Mouse (Mus musculus) kidney, adult 2 months (tissue): Measurements from ENCODE around the gene Bphl. TPM values are rescaled to one million over a fixed set of nuclear protein-coding genes. Genes with fewer than 3 reads are reported as not detected.

Experiments
- DNase-seq: peaks from one replicate; pipeline ENCODE4 v3.0.0; 2021
- H3K27ac ChIP-seq: fragments of 200-500 bp; 2 replicates; pipeline ENCODE4 v1.5.1; 2012; ENCODE audit warnings: low read depth, low read length, control low read depth, inconsistent platforms; ENCODE audit not compliant: insufficient read depth
- H3K27me3 ChIP-seq: fragments of 200-500 bp; replicated peaks from 2 replicates; pipeline ENCODE4 v1.6.1; 2012; ENCODE audit warnings: mild to moderate bottlenecking, moderate library complexity, low read length, inconsistent platforms; ENCODE audit not compliant: control insufficient read depth, insufficient read depth
- H3K36me3 ChIP-seq: fragments of 200-500 bp; 2 replicates; pipeline ENCODE4 v1.6.1; 2012; ENCODE audit warnings: mild to moderate bottlenecking, moderate library complexity, low read length, inconsistent platforms; ENCODE audit not compliant: control insufficient read depth, insufficient read depth
- H3K4me1 ChIP-seq: fragments of 200-500 bp; 2 replicates; pipeline ENCODE4 v1.6.1; 2011; ENCODE audit warnings: low read length; ENCODE audit not compliant: control insufficient read depth, insufficient read depth
- H3K4me3 ChIP-seq: fragments of 200-500 bp; 2 replicates; pipeline ENCODE4 v1.5.1; 2011; ENCODE audit warnings: mild to moderate bottlenecking, low read depth, low read length, control low read depth; ENCODE audit not compliant: insufficient read depth
- CTCF ChIP-seq: fragments of 200-500 bp; conservative IDR thresholded peaks from 2 replicates; pipeline ENCODE4 v1.5.1; 2011; ENCODE audit warnings: low read depth, mild to moderate bottlenecking, control low read depth, low read length, moderate library complexity, mixed read lengths; ENCODE audit not compliant: insufficient read depth, insufficient read length
- POLR2A ChIP-seq: fragments of 200-500 bp; IDR thresholded peaks from one replicate; pipeline ENCODE4 v1.6.1; 2011; ENCODE audit warnings: low read depth, low read length, control low read depth
- WGBS: fragments of 180-500 bp; shearing (Covaris S2); methylation state at CpG from one replicate; pipeline ENCODE4 v1.1.7; 2018; 5-methylcytosine and 5-hydroxymethylcytosine counted together
- polyA plus RNA-seq: library from polyadenylated mRNA; depleted of rRNA; stranded (reverse); fragments of >200 nt; gene quantifications from 2 replicates; pipeline ENCODE4 v1.2.3, GENCODE M21; 2012

The Bphl gene
- polyA plus RNA-seq, 1 experiment: 392 TPM

DNA sequence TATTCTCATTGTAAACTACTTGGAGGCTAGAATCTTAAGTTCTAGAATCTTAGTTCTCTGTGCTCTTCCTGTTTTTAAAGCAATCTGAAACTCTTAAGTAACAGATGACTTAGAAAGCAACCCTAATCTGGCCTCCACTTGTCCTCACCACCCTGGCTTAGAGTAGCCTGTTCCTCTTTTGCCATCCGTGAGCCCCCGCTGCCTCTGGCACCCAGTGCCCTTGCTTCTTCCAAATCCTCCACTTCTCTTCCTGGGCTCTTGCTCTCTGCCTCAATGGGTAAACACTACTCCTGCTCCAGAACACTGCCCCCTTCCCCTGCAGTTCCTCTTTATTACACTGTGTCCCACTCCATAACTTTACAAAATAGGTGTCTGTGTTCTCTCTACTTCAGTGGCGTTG, 14.3 kb downstream of the Bphl start:
- no peak for DNase-seq
- H3K36me3 ChIP-seq: peaks cover 4% of the 10 kb centered on the region; the same call in 1 of the 2 replicates
- WGBS: 97% methylated on average over 3 of the region's 3 CpGs

GRCm38 (mm10) chr13:34053673-34054282, 16.4 kb downstream of the Bphl start:
- WGBS: 67% methylated on average over 13 of the region's 13 CpGs
- peak overlapping the region; percentile 24 for H3K27ac ChIP-seq
- no peak for TF ChIP-seq POLR2A
- no peak for TF ChIP-seq CTCF
- no peak overlapping the region for H3K4me3 ChIP-seq
- H3K36me3 ChIP-seq: peaks cover 2% of the 10 kb centered on the region; the same call in 1 of the 2 replicates
- DNase-seq: no peak
- peaks cover 20% of the 10 kb centered on the region for H3K4me1 ChIP-seq
- H3K27me3 ChIP-seq: no peaks in the 10 kb centered on the region

More for the DNA sequence above, 14.3 kb downstream of the Bphl start:
- TF ChIP-seq CTCF (no peak), POLR2A (no peak)
- Histone ChIP-seq H3K27ac (no peak overlapping the region), H3K4me1 (peaks cover 24% of the 10 kb centered on the region), H3K4me3 (no peak overlapping the region), H3K27me3 (no peaks in the 10 kb centered on the region)

- TF ChIP-seq CTCF (no peak), POLR2A (no peak)
- H3K4me1 ChIP-seq: peaks cover 22% of the 10 kb centered on the region
- DNase-seq: peak; percentile 39
- H3K27ac ChIP-seq: peak overlapping the region; percentile 24
- H3K27me3 ChIP-seq: no peaks in the 10 kb centered on the region
- 44% methylated on average over 4 of the region's 4 CpGs for WGBS
- no peak overlapping the region for H3K4me3 ChIP-seq
- peaks cover 3% of the 10 kb centered on the region; the same call in 1 of the 2 replicates for H3K36me3 ChIP-seq
These were observed 17.0 kb downstream of the Bphl start for GRCm38 (mm10) chr13:34054391-34054790.

DNA sequence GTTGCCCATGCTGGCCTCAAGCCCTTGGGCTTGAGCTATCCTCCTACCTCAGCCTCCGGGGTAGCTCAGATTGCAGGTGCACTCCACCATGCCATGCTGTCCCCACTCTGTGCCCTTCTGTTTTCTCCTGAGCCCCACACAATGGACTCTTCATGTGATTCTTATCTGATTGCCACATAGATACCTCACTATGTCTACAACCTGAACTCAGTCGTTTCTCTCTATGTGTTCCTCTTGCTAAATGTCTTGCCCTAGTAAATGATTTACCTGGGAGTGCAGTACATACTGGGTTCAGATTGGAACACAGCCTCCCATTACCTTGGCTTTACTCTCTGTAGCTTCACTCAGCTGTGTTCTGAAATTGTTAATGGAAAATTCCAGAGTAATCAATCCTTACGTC, 17.6 kb downstream of the Bphl start:
- TF ChIP-seq POLR2A (no peak), CTCF (no peak)
- H3K4me1 ChIP-seq: peaks cover 24% of the 10 kb centered on the region
- no peaks in the 10 kb centered on the region for H3K27me3 ChIP-seq
- peak overlapping the region; percentile 32 for H3K27ac ChIP-seq
- WGBS: 52% methylated on average over 3 of the region's 3 CpGs
- peak; percentile 78 for DNase-seq
- H3K36me3 ChIP-seq: peaks cover 3% of the 10 kb centered on the region; the same call in 1 of the 2 replicates
- H3K4me3 ChIP-seq: no peak overlapping the region

- Histone ChIP-seq H3K4me1 (peaks cover 24% of the 10 kb centered on the region), H3K27ac (no peak overlapping the region), H3K27me3 (no peaks in the 10 kb centered on the region), H3K4me3 (no peak overlapping the region), H3K36me3 (peaks cover 6% of the 10 kb centered on the region; the same call in 1 of the 2 replicates)
- TF ChIP-seq CTCF: no peak
- TF ChIP-seq POLR2A: no peak
- 77% methylated on average over 1 of the region's 1 CpGs for WGBS
- no peak for DNase-seq
These were observed 19.9 kb downstream of the Bphl start for GRCm38 (mm10) chr13:34057252-34057651.

- 79% methylated on average over 9 of the region's 9 CpGs for WGBS
- Histone ChIP-seq H3K36me3 (peaks cover 7% of the 10 kb centered on the region), H3K27me3 (no peaks in the 10 kb centered on the region), H3K27ac (no peak overlapping the region), H3K4me1 (peaks cover 9% of the 10 kb centered on the region), H3K4me3 (no peak overlapping the region)
- TF ChIP-seq POLR2A: no peak
- TF ChIP-seq CTCF: no peak
- no peak for DNase-seq
These were observed 22.7 kb downstream of the Bphl start for GRCm38 (mm10) chr13:34060061-34060460.

DNA sequence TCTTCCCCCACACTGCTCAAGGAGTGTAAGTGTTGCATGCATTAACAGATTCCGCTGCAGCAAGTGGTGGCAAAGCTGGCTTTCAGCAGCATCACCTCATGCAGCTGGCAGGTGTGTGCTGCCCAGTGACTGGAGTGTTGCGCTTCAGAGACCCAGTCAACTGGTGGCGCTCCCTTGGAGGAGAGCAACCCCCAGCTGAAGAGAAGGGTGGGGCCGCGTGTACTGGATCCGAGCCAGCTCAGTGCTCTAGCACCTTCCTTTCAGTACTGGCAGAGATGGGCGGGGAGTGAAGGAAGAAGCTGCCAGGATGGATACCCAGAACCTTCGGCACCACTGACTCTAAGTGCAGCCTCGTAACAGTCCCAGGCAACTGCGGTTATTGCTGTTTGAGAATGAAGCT, 25.1 kb downstream of the Bphl start:
- TF ChIP-seq POLR2A (no peak), CTCF (no peak)
- H3K36me3 ChIP-seq: peaks cover 6% of the 10 kb centered on the region

More for the DNA sequence above, 25.1 kb downstream of the Bphl start:
- Histone ChIP-seq H3K4me3 (no peak overlapping the region), H3K4me1 (peaks cover 4% of the 10 kb centered on the region; the same call in 1 of the 2 replicates), H3K27me3 (no peaks in the 10 kb centered on the region), H3K27ac (no peak overlapping the region)
- WGBS: 79% methylated on average over 10 of the region's 10 CpGs
- no peak for DNase-seq
